Mouse (Mus musculus): ENCODE results near the gene Styx. TPM values are rescaled to one million over a fixed set of nuclear protein-coding genes. Genes with fewer than 3 reads are reported as not detected.

Gene Styx
- polyA plus RNA-seq, 1 experiment from 2014 or later: 42.2 TPM

DNA sequence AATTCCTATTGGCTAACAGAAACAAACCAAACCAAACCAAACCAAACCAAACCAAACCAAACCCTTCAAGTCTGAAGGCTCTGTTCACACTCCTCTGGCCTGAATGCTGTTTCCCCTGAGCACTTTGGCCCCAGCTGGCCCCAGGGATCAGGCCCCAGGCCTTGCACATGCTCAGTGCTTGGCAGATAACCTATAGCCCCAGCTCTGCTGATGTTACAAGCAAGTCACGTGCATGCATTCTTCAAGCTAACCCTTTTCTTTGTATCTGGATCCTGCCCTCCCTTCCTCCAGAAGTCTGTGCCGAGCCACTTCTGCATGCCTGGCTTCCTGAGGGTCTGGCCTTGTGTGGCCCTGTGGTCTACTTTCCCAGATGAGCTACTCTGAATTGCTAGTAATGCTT is 100.2 kb downstream of the Styx start:
- WGBS: 31% methylated on average over 2 of the region's 2 CpGs
- H3K9me3 ChIP-seq: no peaks in the 10 kb centered on the region
- peaks cover 25% of the 10 kb centered on the region for H3K4me1 ChIP-seq
- H3K36me3 ChIP-seq (replicated peaks): no peaks in the 10 kb centered on the region
- H3K27ac ChIP-seq: no peak overlapping the region
- no peaks in the 10 kb centered on the region for H3K27me3 ChIP-seq
- H3K4me2 ChIP-seq: no peak overlapping the region
- ATAC-seq (ENCODE audit: low FRiP score): no peak
- H3K9ac ChIP-seq: no peak overlapping the region
- no peak overlapping the region for H3K4me3 ChIP-seq (replicated peaks)

DNA sequence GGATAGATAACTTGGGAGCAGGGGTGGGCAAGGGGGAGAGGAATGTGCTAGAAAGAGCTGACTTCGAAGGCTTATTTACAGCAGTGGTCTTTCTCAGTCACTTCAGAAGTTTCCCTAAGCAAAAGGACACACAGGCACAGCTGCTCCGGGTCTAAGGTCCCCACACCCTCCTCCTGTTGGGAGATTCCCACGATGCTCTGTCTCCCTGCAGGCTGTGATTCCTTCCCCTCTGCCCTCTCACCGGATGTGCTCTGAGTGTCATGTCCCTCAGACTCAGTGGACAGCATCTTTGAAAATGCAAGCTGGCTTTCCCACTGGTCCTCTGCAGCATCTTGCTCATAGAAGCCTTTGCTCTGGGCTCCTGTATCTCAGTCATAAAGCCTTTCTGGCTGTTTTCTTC is 101.3 kb downstream of the Styx start:
- no peak overlapping the region for H3K27ac ChIP-seq
- no peak for ATAC-seq (ENCODE audit: low FRiP score)
- H3K9me3 ChIP-seq: no peaks in the 10 kb centered on the region
- no peak overlapping the region for H3K4me2 ChIP-seq
- no peaks in the 10 kb centered on the region for H3K27me3 ChIP-seq
- H3K9ac ChIP-seq: no peak overlapping the region
- H3K4me1 ChIP-seq: peaks cover 32% of the 10 kb centered on the region
- no peaks in the 10 kb centered on the region for H3K36me3 ChIP-seq (replicated peaks)
- no peak overlapping the region for H3K4me3 ChIP-seq (replicated peaks)
- 59% methylated on average over 4 of the region's 4 CpGs for WGBS

DNA sequence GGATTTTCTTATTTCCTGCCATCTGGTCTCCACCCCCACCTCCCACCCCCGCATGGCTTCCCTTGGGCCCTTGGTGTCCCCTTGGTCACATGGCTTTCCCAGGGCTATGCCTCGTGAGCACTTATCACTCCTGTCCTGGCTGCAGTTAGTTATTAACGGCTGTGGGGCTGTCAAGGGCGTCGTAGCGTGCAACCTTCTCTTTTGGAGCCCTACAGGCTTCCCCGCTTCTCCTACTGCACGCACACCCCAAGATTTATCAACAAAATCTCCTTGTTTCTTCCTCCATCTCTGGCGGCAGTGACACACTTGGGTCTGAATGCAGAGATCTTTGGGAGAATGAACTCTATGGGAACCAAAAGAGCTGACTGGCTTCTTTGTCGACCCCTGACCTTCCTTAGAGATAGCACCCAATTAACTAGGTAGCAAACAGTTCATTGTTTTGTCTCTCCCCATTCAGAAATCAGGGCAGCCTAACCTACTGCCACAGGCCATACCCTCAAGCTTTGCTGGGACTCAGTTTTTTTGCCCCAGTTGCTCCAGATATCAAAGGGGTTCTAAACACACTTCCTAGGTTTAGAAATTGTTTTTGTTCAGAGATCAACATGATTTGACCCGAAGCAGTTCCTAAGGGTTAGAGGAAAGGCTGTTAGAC is 102.1 kb downstream of the Styx start:
- H3K27ac ChIP-seq: no peak overlapping the region
- H3K4me1 ChIP-seq: peaks cover 32% of the 10 kb centered on the region
- ATAC-seq (ENCODE audit: low FRiP score): no peak

DNA sequence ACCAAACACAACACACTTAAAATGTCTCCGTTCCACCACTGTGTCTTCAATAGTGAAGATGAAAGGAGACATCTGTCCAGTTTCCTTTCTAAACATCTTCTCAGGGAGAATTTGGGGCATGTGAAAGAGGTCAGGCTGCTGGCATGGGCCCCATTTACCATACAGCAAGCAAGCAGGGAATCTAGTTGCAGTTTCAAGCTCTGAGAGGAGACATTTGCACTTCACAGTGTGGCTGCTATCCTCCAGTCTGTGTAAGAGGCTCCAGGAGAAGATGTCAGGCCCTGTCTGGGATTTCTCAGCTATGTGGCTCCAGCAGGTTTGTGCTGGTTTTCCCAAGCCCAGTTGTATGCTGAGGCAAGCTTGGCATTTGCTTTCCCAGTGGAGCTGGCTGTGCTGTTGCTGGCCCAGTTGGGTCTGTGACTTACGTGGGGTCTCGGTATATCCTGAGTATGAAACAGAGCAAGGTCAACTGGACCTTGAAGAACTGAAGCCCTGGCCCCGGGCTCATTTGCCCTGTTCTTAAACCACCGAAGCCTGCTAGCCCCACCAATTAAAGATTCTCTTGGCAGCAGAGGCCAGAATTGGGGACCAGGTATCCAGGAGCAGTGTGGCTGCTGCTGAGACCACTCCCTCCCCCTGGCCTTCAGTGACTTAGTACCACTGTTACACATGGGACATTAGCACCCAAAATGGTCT is 102.8 kb downstream of the Styx start:
- Histone ChIP-seq H3K9ac (no peak overlapping the region), H3K4me3 (replicated peaks) (no peak overlapping the region), H3K27ac (no peak overlapping the region), H3K36me3 (replicated peaks) (peaks cover 7% of the 10 kb centered on the region; the same call in 1 of the 2 replicates), H3K4me2 (no peak overlapping the region), H3K27me3 (no peaks in the 10 kb centered on the region), H3K4me1 (peaks cover 32% of the 10 kb centered on the region), H3K9me3 (no peaks in the 10 kb centered on the region)
- ATAC-seq (ENCODE audit: low FRiP score): no peak
- 69% methylated on average over 5 of the region's 5 CpGs for WGBS

More for the DNA sequence above, 102.1 kb downstream of the Styx start:
- H3K36me3 ChIP-seq (replicated peaks): peaks cover 3% of the 10 kb centered on the region; the same call in 1 of the 2 replicates
- no peaks in the 10 kb centered on the region for H3K27me3 ChIP-seq
- no peak overlapping the region for H3K9ac ChIP-seq
- no peak overlapping the region for H3K4me3 ChIP-seq (replicated peaks)
- WGBS: 28% methylated on average over 11 of the region's 11 CpGs
- no peaks in the 10 kb centered on the region for H3K9me3 ChIP-seq
- no peak overlapping the region for H3K4me2 ChIP-seq

DNA sequence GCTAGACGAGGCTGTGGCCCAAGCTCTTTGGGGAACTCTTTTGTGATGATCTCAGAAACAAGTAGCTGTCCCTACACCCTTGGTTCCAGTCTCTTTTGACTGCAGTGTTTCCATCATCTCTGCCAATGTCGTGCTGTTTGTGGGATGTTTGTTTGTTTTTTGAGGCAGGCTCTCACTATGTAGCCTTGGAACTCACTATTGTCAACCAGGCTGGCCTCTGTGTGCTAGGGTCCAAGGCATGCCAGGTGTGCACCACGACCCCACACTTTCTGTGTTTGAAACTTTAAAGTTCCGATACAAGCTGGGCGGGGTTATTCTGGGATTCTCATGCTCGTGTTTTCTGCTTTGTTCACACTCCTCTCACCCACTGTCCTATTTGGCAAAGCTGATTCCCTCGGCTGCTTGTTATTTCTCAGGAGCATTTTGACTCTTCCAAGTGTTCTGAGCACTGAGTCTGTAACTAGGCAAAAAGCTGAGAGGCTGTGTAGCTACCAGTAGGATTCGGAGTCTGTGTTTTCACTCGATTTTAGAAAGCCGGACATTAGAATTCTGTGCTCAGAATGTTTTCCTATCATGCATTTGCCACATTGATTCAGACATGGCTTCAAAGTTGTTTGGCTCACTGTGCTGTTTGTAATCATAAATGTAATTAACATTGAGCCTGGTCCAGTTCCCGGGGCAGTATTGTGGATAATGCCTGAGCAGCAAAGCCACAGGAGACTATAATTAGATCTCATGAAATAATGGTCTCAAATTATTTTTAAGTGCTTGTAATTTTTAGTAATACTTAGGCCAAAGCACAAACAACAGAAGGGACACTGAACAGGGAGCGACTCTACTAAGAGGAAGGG is 105.0 kb downstream of the Styx start:
- Histone ChIP-seq H3K27me3 (no peaks in the 10 kb centered on the region), H3K27ac (peak overlapping the region; percentile 53; the same call in 1 of the 2 replicates), H3K9me3 (no peaks in the 10 kb centered on the region), H3K4me1 (peaks cover 32% of the 10 kb centered on the region), H3K9ac (no peak overlapping the region), H3K4me3 (replicated peaks) (no peak overlapping the region), H3K4me2 (no peak overlapping the region), H3K36me3 (replicated peaks) (peaks cover 22% of the 10 kb centered on the region)
- WGBS: 65% methylated on average over 12 of the region's 12 CpGs
- no peak for ATAC-seq (ENCODE audit: low FRiP score)

DNA sequence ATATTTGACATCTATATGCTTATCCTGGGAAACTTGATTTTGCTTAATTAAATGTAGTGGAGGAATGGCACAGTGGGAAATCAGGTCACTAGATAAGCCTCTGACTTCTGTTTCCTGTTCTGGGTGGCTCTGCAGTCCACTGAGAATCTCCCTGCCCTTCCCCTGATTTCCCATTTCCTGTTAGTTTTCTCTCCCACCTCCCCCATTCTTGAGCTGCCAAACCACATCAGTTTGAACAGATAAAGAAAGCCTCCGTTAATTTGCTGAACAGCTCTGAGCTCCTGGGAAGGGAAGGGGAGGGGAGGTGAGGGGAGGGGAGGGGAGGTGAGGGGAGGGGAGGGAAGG is 105.6 kb downstream of the Styx start:
- ATAC-seq (ENCODE audit: low FRiP score): no peak
- Histone ChIP-seq H3K27me3 (no peaks in the 10 kb centered on the region), H3K4me2 (no peak overlapping the region), H3K27ac (peak overlapping the region; percentile 53; the same call in 1 of the 2 replicates), H3K9ac (no peak overlapping the region), H3K36me3 (replicated peaks) (peaks cover 28% of the 10 kb centered on the region), H3K4me1 (peaks cover 28% of the 10 kb centered on the region), H3K4me3 (replicated peaks) (no peak overlapping the region), H3K9me3 (no peaks in the 10 kb centered on the region)
- no CpG with 5 or more reads among the region's 1 CpGs for WGBS

DNA sequence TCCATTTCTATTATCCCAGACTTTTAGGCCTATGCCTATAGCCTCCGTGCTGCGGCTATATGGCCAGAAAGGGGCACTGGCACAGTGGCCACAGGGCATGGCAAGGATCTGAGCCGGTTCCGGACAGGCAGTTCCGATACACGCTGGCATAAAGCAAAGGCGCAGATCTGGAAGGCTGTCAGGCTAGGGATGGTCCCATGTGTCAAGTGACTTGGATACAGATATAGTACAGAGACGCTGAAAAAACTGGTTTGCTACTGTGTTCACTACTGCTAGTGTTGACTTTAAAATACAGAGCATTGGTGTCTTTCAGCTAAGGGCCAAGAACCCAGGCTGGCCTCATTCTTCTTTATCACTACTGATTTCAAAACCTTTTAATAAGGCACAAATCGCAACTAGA is 106.1 kb downstream of the Styx start:
- Histone ChIP-seq H3K27ac (0 out of 2 replicates have a peak overlapping the region, but pooled peaks have one; percentile 65), H3K4me1 (peaks cover 32% of the 10 kb centered on the region), H3K9ac (no peak overlapping the region), H3K4me2 (no peak overlapping the region), H3K36me3 (replicated peaks) (peaks cover 33% of the 10 kb centered on the region), H3K9me3 (no peaks in the 10 kb centered on the region), H3K4me3 (replicated peaks) (no peak overlapping the region), H3K27me3 (no peaks in the 10 kb centered on the region)
- ATAC-seq (ENCODE audit: low FRiP score): 0 out of 2 replicates have a peak, but pooled peaks have one; percentile 21
- WGBS: 90% methylated on average over 9 of the region's 9 CpGs

DNA sequence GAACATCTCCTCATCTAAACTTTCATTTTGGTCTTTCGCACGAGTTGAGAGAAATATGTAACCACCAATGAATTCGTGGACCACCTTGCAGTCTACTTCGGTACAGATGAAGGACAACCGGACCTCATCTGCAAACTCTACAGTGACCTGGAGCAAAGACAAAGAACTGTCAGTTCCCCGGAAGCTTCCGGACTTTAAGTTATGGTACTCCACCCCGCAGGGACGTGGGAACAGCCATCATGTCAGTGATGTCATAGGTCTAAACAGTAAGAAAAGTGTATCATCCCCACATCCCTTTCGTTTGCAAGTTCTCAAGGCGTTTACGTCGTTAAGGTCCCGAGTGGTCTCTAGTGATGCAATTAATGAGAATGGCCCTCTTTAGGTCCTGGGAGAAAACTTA is 109.0 kb downstream of the Styx start:
- no peak for ATAC-seq (ENCODE audit: low FRiP score)
- Histone ChIP-seq H3K9me3 (no peaks in the 10 kb centered on the region), H3K36me3 (replicated peaks) (peaks cover 41% of the 10 kb centered on the region), H3K27ac (no peak overlapping the region), H3K4me2 (no peak overlapping the region), H3K4me1 (peaks cover 39% of the 10 kb centered on the region), H3K27me3 (no peaks in the 10 kb centered on the region), H3K9ac (no peak overlapping the region), H3K4me3 (replicated peaks) (no peak overlapping the region)
- 92% methylated on average over 14 of the region's 14 CpGs for WGBS

DNA sequence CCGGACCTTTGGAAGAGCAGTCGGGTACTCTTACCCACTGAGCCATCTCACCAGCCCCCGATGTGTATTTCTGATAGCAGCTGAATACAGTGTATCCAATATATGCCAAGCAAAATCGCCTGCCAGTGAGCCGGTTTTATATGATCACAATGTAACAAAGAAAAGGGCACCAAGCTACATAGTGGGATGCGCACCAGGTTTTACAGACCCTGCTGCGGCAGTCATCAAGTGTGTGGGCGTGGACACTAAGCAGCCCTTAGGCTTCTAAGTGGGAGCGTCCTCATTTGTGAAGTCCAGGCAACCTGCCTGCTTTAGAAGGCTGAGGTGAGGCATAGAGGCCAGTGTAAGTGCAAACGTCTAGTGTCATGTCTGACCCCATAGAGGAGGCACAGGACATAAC is 109.6 kb downstream of the Styx start:
- Histone ChIP-seq H3K36me3 (replicated peaks) (peaks cover 45% of the 10 kb centered on the region), H3K27ac (no peak overlapping the region), H3K27me3 (no peaks in the 10 kb centered on the region), H3K9ac (no peak overlapping the region), H3K4me1 (peaks cover 39% of the 10 kb centered on the region), H3K4me3 (replicated peaks) (no peak overlapping the region), H3K9me3 (no peaks in the 10 kb centered on the region), H3K4me2 (no peak overlapping the region)
- WGBS: 94% methylated on average over 10 of the region's 10 CpGs
- ATAC-seq (ENCODE audit: low FRiP score): no peak

DNA sequence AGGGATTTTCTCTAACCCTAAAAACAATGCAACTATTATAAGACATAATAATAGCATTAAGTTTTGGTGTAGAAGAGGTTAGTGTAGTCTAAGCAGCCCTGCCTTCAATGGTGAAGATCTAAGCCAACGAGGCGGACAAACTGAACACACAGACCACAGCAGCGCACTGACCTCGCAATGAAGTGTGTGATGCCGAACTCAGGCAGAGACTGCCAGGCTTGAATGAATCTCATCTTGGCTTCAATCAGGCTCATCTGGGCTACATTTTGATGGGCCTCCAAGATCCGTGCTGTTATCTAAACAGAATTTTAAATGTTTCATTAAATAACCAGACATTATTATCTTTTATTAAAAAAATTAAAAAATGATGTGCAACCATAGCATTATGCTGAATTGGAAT is 111.1 kb downstream of the Styx start:
- Histone ChIP-seq H3K36me3 (replicated peaks) (peaks cover 58% of the 10 kb centered on the region), H3K4me2 (no peak overlapping the region), H3K9ac (no peak overlapping the region), H3K27ac (peak overlapping the region; percentile 21; the same call in 1 of the 2 replicates), H3K27me3 (no peaks in the 10 kb centered on the region), H3K4me3 (replicated peaks) (no peak overlapping the region), H3K4me1 (peaks cover 28% of the 10 kb centered on the region), H3K9me3 (no peaks in the 10 kb centered on the region)
- 0 out of 2 replicates have a peak, but pooled peaks have one; percentile 17 for ATAC-seq (ENCODE audit: low FRiP score)
- 90% methylated on average over 6 of the region's 6 CpGs for WGBS

DNA sequence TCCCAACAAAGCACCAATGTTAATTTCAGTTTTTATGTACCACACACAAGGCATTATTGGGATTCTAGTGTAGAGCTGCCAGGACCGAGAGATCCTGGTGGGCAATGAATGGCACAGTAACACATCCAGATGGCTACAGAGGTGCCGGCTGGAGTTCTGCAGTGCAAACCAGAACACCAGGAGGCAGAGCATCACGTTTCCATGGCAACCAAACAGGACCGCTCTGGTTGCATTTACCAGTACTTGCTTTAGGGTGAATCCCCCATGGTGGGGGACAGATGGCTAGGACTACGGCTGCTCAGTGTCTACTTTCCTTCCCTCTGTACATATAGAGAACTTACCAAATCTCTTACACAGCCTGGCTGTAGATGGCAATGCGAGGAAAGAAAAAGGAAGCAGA is 111.5 kb downstream of the Styx start:
- 0 out of 2 replicates have a peak overlapping the region, but pooled peaks have one; percentile 3 for H3K4me2 ChIP-seq
- no peak overlapping the region for H3K9ac ChIP-seq
- peaks cover 62% of the 10 kb centered on the region for H3K36me3 ChIP-seq (replicated peaks)

DNA sequence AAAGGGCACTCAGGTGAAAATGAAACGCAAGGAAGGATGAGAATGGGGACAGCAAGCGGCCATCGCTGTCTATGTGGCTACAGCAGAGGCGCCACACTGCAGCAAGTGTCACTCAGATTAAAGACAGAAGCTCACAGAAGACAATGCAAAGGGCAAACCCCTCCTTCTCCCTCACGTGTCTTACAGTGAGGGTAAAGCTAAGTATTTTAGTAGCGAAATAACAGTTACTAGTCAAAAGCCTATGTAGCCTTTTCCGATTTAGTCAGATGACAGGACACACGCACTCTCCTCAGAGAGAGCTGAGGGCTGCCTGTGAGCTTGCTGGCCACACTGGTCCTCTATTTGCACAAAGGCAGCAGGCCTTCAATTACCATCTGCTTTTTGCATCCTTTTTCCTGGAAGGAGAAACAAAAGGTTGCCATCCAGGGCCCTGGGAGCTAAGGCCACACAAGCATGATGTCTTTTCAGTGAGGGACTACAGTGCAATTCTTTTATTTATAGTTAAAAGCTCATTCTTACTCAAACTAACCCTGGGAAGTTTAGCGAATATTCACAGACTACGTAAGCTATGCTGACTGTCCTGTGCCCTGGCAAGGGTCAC is 112.1 kb downstream of the Styx start:
- Histone ChIP-seq H3K36me3 (replicated peaks) (peaks cover 66% of the 10 kb centered on the region), H3K27me3 (no peaks in the 10 kb centered on the region), H3K9me3 (no peaks in the 10 kb centered on the region), H3K4me3 (replicated peaks) (no peak overlapping the region), H3K4me1 (peaks cover 27% of the 10 kb centered on the region), H3K4me2 (0 out of 2 replicates have a peak overlapping the region, but pooled peaks have one; percentile 3), H3K9ac (peak overlapping the region; percentile 9; the same call in 1 of the 2 replicates), H3K27ac (peak overlapping the region; percentile 72)
- 30% methylated on average over 10 of the region's 10 CpGs for WGBS
- peak; percentile 47; the same call in 1 of the 2 replicates for ATAC-seq (ENCODE audit: low FRiP score)

More for the DNA sequence above, 111.5 kb downstream of the Styx start:
- Histone ChIP-seq H3K4me3 (replicated peaks) (no peak overlapping the region), H3K9me3 (no peaks in the 10 kb centered on the region), H3K4me1 (peaks cover 27% of the 10 kb centered on the region), H3K27me3 (no peaks in the 10 kb centered on the region), H3K27ac (peak overlapping the region; percentile 72)
- WGBS: 23% methylated on average over 6 of the region's 6 CpGs
- ATAC-seq (ENCODE audit: low FRiP score): peak; percentile 89

All from forebrain, embryonic 12.5 days (tissue).